Mouse (Mus musculus): ENCODE results near the gene Fam243. TPM values are rescaled to one million over a fixed set of nuclear protein-coding genes. Genes with fewer than 3 reads are reported as not detected.

The Fam243 gene
- total and polyA plus RNA-seq, 2 experiments from 2014 or later, result not detected

GRCm38 (mm10) chr16:92345177-92345576 lies 23.9 kb upstream of the Fam243 start:
- Histone ChIP-seq H3K9ac (replicated peaks; ENCODE audit: low read length) (no peak overlapping the region), H3K9me3 (ENCODE audit: low read length) (no peaks in the 10 kb centered on the region), H3K4me1 (ENCODE audit: insufficient read depth, low read length) (no peaks in the 10 kb centered on the region; the same call in 1 of the 2 replicates), H3K27me3 (ENCODE audit: insufficient read depth, low read length) (no peaks in the 10 kb centered on the region), H3K36me3 (ENCODE audit: insufficient read depth, low read length) (no peaks in the 10 kb centered on the region), H3K4me2 (ENCODE audit: low read depth, low read length) (no peak overlapping the region), H3K4me3 (ENCODE audit: low read length) (no peak overlapping the region), H3K27ac (no peak overlapping the region)
- DNase-seq (ENCODE audit: low spot score) (no peak), ATAC-seq (no peak)
- TF ChIP-seq CTCF (IDR thresholded peaks at IDR 0.05; ENCODE audit: low read depth), result no peak
- WGBS, result 62% methylated on average over 11 of the region's 11 CpGs

GRCm38 (mm10) chr16:92340612-92341511 lies 19.6 kb upstream of the Fam243 start:
- Histone ChIP-seq H3K4me3 (ENCODE audit: low read length) (peak overlapping the region; percentile 4; the same call in 1 of the 2 replicates), H3K4me2 (ENCODE audit: low read depth, low read length) (peak overlapping the region; percentile 44), H3K4me1 (ENCODE audit: insufficient read depth, low read length) (no peaks in the 10 kb centered on the region), H3K36me3 (ENCODE audit: insufficient read depth, low read length) (no peaks in the 10 kb centered on the region), H3K27me3 (ENCODE audit: insufficient read depth, low read length) (no peaks in the 10 kb centered on the region), H3K9ac (replicated peaks; ENCODE audit: low read length) (0 out of 2 replicates have a peak overlapping the region, but pooled peaks have one; percentile 1), H3K9me3 (ENCODE audit: low read length) (no peaks in the 10 kb centered on the region), H3K27ac (no peak overlapping the region)
- ATAC-seq (peak; percentile 80), DNase-seq (ENCODE audit: low spot score) (peak; percentile 92)
- 27% methylated on average over 27 of the region's 27 CpGs for WGBS
- peak; percentile 87 for TF ChIP-seq CTCF (IDR thresholded peaks at IDR 0.05; ENCODE audit: low read depth)

- H3K27ac ChIP-seq, result no peak overlapping the region
- no peak overlapping the region for H3K9ac ChIP-seq (replicated peaks; ENCODE audit: low read length)
- H3K4me3 ChIP-seq (ENCODE audit: low read length), result no peak overlapping the region
- no peaks in the 10 kb centered on the region for H3K4me1 ChIP-seq (ENCODE audit: insufficient read depth, low read length)
- peak; percentile 96 for TF ChIP-seq CTCF (IDR thresholded peaks at IDR 0.05; ENCODE audit: low read depth)
- no peaks in the 10 kb centered on the region for H3K9me3 ChIP-seq (ENCODE audit: low read length)
- H3K27me3 ChIP-seq (ENCODE audit: insufficient read depth, low read length), result no peaks in the 10 kb centered on the region
- DNase-seq (ENCODE audit: low spot score) (peak; percentile 91), ATAC-seq (peak; percentile 60; the same call in 1 of the 2 replicates)
- 6% methylated on average over 9 of the region's 9 CpGs for WGBS
- H3K36me3 ChIP-seq (ENCODE audit: insufficient read depth, low read length), result no peaks in the 10 kb centered on the region
- H3K4me2 ChIP-seq (ENCODE audit: low read depth, low read length), result no peak overlapping the region
Measured at GRCm38 (mm10) chr16:92336280-92336679, 15.0 kb upstream of the Fam243 start.

GRCm38 (mm10) chr16:92334600-92334999 lies 13.4 kb upstream of the Fam243 start:
- Histone ChIP-seq H3K36me3 (ENCODE audit: insufficient read depth, low read length) (no peaks in the 10 kb centered on the region), H3K27me3 (ENCODE audit: insufficient read depth, low read length) (no peaks in the 10 kb centered on the region), H3K9me3 (ENCODE audit: low read length) (no peaks in the 10 kb centered on the region), H3K4me3 (ENCODE audit: low read length) (no peak overlapping the region), H3K9ac (replicated peaks; ENCODE audit: low read length) (no peak overlapping the region), H3K4me1 (ENCODE audit: insufficient read depth, low read length) (no peaks in the 10 kb centered on the region), H3K27ac (no peak overlapping the region), H3K4me2 (ENCODE audit: low read depth, low read length) (no peak overlapping the region)
- DNase-seq (ENCODE audit: low spot score), result peak; percentile 34
- ATAC-seq, result no peak
- TF ChIP-seq CTCF (IDR thresholded peaks at IDR 0.05; ENCODE audit: low read depth), result peak; percentile 43
- WGBS, result 59% methylated on average over 9 of the region's 9 CpGs

- 77% methylated on average over 5 of the region's 5 CpGs for WGBS
Measured at GRCm38 (mm10) chr16:92330966-92331365, 9.7 kb upstream of the Fam243 start.

GRCm38 (mm10) chr16:92327911-92328310 lies 6.7 kb upstream of the Fam243 start:
- DNase-seq (ENCODE audit: low spot score) (no peak), ATAC-seq (no peak)
- WGBS, result 88% methylated on average over 10 of the region's 10 CpGs
- Histone ChIP-seq H3K27me3 (ENCODE audit: insufficient read depth, low read length) (no peaks in the 10 kb centered on the region), H3K9me3 (ENCODE audit: low read length) (no peaks in the 10 kb centered on the region), H3K4me2 (ENCODE audit: low read depth, low read length) (no peak overlapping the region), H3K4me3 (ENCODE audit: low read length) (no peak overlapping the region), H3K4me1 (ENCODE audit: insufficient read depth, low read length) (no peaks in the 10 kb centered on the region), H3K9ac (replicated peaks; ENCODE audit: low read length) (no peak overlapping the region), H3K27ac (no peak overlapping the region), H3K36me3 (ENCODE audit: insufficient read depth, low read length) (no peaks in the 10 kb centered on the region)
- TF ChIP-seq CTCF (IDR thresholded peaks at IDR 0.05; ENCODE audit: low read depth), result no peak

More at GRCm38 (mm10) chr16:92330966-92331365, 9.7 kb upstream of the Fam243 start:
- no peak overlapping the region for H3K4me3 ChIP-seq (ENCODE audit: low read length)
- no peaks in the 10 kb centered on the region for H3K36me3 ChIP-seq (ENCODE audit: insufficient read depth, low read length)
- H3K9me3 ChIP-seq (ENCODE audit: low read length), result no peaks in the 10 kb centered on the region
- H3K27ac ChIP-seq, result no peak overlapping the region
- no peak overlapping the region for H3K9ac ChIP-seq (replicated peaks; ENCODE audit: low read length)
- DNase-seq (ENCODE audit: low spot score), result no peak
- H3K27me3 ChIP-seq (ENCODE audit: insufficient read depth, low read length), result no peaks in the 10 kb centered on the region
- no peaks in the 10 kb centered on the region for H3K4me1 ChIP-seq (ENCODE audit: insufficient read depth, low read length)
- no peak for ATAC-seq
- TF ChIP-seq CTCF (IDR thresholded peaks at IDR 0.05; ENCODE audit: low read depth), result no peak
- no peak overlapping the region for H3K4me2 ChIP-seq (ENCODE audit: low read depth, low read length)

- no peak overlapping the region for H3K27ac ChIP-seq
- TF ChIP-seq CTCF (IDR thresholded peaks at IDR 0.05; ENCODE audit: low read depth), result no peak
Measured at GRCm38 (mm10) chr16:92325062-92325406, 3.8 kb upstream of the Fam243 start.

More at GRCm38 (mm10) chr16:92325062-92325406, 3.8 kb upstream of the Fam243 start:
- 23% methylated on average over 1 of the region's 1 CpGs for WGBS
- Histone ChIP-seq H3K27me3 (ENCODE audit: insufficient read depth, low read length) (no peaks in the 10 kb centered on the region), H3K4me1 (ENCODE audit: insufficient read depth, low read length) (no peaks in the 10 kb centered on the region), H3K4me2 (ENCODE audit: low read depth, low read length) (no peak overlapping the region), H3K36me3 (ENCODE audit: insufficient read depth, low read length) (no peaks in the 10 kb centered on the region), H3K9me3 (ENCODE audit: low read length) (no peaks in the 10 kb centered on the region), H3K9ac (replicated peaks; ENCODE audit: low read length) (no peak overlapping the region), H3K4me3 (ENCODE audit: low read length) (no peak overlapping the region)
- no peak for ATAC-seq
- DNase-seq (ENCODE audit: low spot score), result no peak

All from hindbrain, postnatal 0 days (tissue).